Mouse (Mus musculus) midbrain, embryonic 10.5 days (tissue): ENCODE results near the gene Mrpl49. TPM values are rescaled to one million over a fixed set of nuclear protein-coding genes. Genes with fewer than 3 reads are reported as not detected.

Experiments
- DNase-seq: peaks from one replicate; pipeline ENCODE4 v3.0.0-alpha.2; 2017; ENCODE audit warnings: low spot score
- H3K27ac ChIP-seq: fragments of 300-500 bp; sonication (generic); replicated peaks from 2 replicates; pipeline ENCODE4 v1.5.1; 2016; ENCODE audit warnings: mild to moderate bottlenecking
- H3K27me3 ChIP-seq: fragments of 300-500 bp; sonication (generic); 2 replicates; pipeline ENCODE4 v1.6.1; 2016; ENCODE audit warnings: low read depth, mild to moderate bottlenecking; ENCODE audit not compliant: poor library complexity, severe bottlenecking
- H3K36me3 ChIP-seq: fragments of 300-500 bp; sonication (generic); 2 replicates; pipeline ENCODE4 v1.6.1; 2016; ENCODE audit warnings: mild to moderate bottlenecking, moderate library complexity
- H3K4me1 ChIP-seq: fragments of 300-500 bp; sonication (generic); 2 replicates; pipeline ENCODE4 v1.6.1; 2016
- H3K4me3 ChIP-seq: fragments of 300-500 bp; sonication (generic); 2 replicates; pipeline ENCODE4 v1.5.1; 2016; ENCODE audit warnings: mild to moderate bottlenecking, moderate library complexity
- H3K9me3 ChIP-seq: fragments of 300-500 bp; sonication (generic); replicated peaks from 2 replicates; pipeline ENCODE4 v1.6.1; 2016; ENCODE audit warnings: mild to moderate bottlenecking
- WGBS: fragments of 180-500 bp; shearing (Covaris S2); methylation state at CpG from one replicate; pipeline ENCODE4 v1.1.7; 2016; 5-methylcytosine and 5-hydroxymethylcytosine counted together
- microRNA-seq: library from miRNA; unstranded; fragments of <30 nt; microRNA quantifications from one replicate; pipeline ENCODE4, GENCODE M21; 2017
- polyA plus RNA-seq: library from polyadenylated mRNA; unstranded; fragments of >200 nt; fragmentation: Nextera tagmentation; extraction: Ambion mirVana; gene quantifications from 2 replicates; pipeline ENCODE4 v1.2.1, GENCODE M21; 2016

The Mrpl49 gene
- polyA plus RNA-seq, 1 experiment from 2014 or later: 88.4 TPM

DNA sequence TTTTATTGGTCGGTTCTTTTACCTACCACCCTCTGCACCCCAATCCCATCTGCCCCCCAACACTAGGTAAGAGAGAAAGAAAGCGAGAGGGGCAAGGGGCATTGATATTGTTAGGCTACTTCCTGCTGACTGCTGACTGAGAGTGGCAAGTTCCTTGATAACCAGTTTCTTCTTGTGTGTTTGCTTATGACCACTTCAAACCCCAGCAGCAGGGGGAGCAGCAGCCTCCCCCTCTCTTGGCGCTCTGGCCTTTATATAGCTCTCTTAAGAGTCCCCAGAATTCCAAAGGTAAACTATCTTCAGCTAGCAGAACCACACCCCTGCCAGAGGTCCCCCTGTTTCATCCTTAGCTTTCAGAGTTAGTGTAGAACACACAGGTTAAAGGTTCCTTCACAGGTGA lies 37.3 kb downstream of the Mrpl49 start:
- Histone ChIP-seq H3K4me3 (no peak overlapping the region), H3K9me3 (no peaks in the 10 kb centered on the region)
- WGBS: 53% methylated on average over 3 of the region's 3 CpGs

GRCm38 (mm10) chr19:6018142-6019089 lies 39.2 kb downstream of the Mrpl49 start:
- peak; percentile 84 for DNase-seq
- H3K36me3 ChIP-seq: no peaks in the 10 kb centered on the region
- peaks cover 42% of the 10 kb centered on the region for H3K27me3 ChIP-seq
- H3K4me3 ChIP-seq: no peak overlapping the region
- no peaks in the 10 kb centered on the region for H3K9me3 ChIP-seq
- peaks cover 22% of the 10 kb centered on the region for H3K4me1 ChIP-seq
- H3K27ac ChIP-seq: no peak overlapping the region
- 33% methylated on average over 15 of the region's 15 CpGs for WGBS

More for the DNA sequence above, 37.3 kb downstream of the Mrpl49 start:
- H3K27ac ChIP-seq: no peak overlapping the region
- no peaks in the 10 kb centered on the region for H3K36me3 ChIP-seq
- peaks cover 25% of the 10 kb centered on the region for H3K27me3 ChIP-seq
- DNase-seq: no peak
- peaks cover 14% of the 10 kb centered on the region for H3K4me1 ChIP-seq

DNA sequence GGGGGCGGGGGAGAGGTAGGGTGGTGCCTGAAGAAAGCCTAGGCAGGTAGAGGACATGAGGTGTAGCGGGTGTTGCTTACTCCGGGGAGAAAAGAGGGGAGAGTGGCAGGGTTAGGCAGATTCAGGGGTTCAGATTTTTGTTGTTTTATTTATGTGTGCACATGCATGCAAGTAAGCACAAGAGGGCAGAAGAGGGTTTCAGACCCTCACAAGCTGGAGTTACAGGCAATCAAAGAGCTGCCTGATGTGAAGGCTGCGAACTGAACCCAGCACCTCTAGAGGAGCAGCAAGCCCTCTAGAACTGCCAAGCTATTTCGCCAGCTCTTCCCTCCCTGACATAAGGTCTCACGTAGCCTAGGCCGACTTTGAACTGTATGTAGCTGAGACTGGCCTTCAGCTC lies 41.1 kb downstream of the Mrpl49 start:
- Histone ChIP-seq H3K27ac (no peak overlapping the region), H3K4me3 (0 out of 2 replicates have a peak overlapping the region, but pooled peaks have one; percentile 0), H3K36me3 (no peaks in the 10 kb centered on the region), H3K9me3 (no peaks in the 10 kb centered on the region), H3K27me3 (peaks cover 52% of the 10 kb centered on the region), H3K4me1 (peaks cover 22% of the 10 kb centered on the region)
- 44% methylated on average over 7 of the region's 7 CpGs for WGBS
- DNase-seq: no peak

DNA sequence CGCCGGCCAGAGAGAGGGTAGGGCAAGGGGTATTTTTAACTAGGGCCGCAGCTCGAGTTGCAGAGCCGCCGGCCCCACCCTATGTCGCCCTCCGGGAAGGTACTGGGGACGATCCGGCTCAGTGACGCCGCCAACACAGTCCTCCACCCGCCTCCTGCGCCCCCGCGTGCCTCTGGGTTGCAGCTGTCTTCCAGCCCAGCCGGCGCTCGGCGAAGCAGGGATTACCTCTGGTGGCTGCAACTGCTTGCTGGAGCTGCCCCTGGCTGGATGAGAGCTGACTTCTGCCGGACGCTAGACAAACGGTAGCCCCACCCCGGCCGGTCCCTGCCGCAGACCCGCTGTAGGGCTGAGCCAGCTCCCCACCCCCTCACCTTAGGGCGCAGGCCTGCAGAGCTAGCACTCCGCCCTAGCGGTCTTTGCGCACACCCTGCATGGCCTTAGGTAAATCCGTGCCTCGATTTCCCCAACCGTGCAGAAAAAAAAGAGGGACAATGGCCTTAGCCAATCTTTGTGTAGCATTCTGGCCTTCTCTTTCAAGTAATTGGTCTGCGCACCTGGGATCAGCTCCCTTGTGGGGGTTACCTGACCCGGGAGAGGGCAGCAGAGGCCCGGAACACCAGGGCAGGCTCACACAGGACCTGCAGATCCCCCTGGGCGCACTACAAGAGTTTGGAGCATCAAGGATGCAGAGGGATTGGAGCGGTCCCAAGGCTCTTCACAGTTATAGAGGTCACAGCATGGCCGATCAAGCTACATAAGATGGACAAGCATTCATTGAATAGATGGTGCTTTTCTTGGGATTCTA lies 41.9 kb downstream of the Mrpl49 start, which contains the start of gene Capn1:
Gene Capn1, minus strand, starts transcription at position 387 of the 805 bp plus-strand sequence.
- Histone ChIP-seq H3K36me3 (no peaks in the 10 kb centered on the region), H3K4me3 (peak within 1 kb of the TSS; percentile 64), H3K27me3 (peaks cover 52% of the 10 kb centered on the region), H3K4me1 (peaks cover 22% of the 10 kb centered on the region), H3K27ac (peak within 1 kb of the TSS; percentile 77), H3K9me3 (no peaks in the 10 kb centered on the region)
- DNase-seq: peak; percentile 81
- 2% methylated on average over 40 of the region's 40 CpGs for WGBS

DNA sequence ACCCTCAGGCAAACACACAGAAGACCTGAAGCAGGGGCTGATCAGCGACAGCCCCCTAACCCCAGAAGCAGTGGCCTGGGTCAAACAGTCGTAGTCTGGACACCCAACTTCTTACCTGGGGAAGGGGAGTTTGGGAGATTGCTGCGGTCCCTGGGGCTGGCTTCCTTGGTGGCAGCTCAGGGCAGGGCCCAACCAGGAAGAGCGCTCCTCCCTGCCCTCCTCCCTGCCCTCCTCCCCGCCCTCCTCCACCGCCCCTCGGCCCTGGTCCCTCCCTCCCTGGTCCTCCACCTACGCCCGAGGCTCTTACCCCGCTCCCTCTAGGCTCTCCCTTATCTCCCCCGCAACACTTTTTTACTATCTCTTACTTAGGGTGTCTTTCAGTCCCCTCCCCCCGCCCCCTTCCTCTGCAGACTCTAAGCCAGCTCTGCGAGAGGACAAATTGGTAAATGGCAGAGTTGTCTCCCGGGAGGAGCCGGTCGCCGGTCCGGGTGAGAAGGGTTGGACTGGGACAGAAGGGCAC lies 42.5 kb downstream of the Mrpl49 start:
- no peaks in the 10 kb centered on the region for H3K36me3 ChIP-seq
- 4% methylated on average over 15 of the region's 18 CpGs for WGBS
- peaks cover 22% of the 10 kb centered on the region for H3K4me1 ChIP-seq
- no peaks in the 10 kb centered on the region for H3K9me3 ChIP-seq
- peak overlapping the region; percentile 64 for H3K4me3 ChIP-seq
- peak; percentile 63 for DNase-seq
- H3K27me3 ChIP-seq: peaks cover 52% of the 10 kb centered on the region
- peak overlapping the region; percentile 77 for H3K27ac ChIP-seq

- peaks cover 55% of the 10 kb centered on the region for H3K27me3 ChIP-seq
- WGBS: 88% methylated on average over 10 of the region's 10 CpGs
- H3K27ac ChIP-seq: no peak overlapping the region
- peaks cover 22% of the 10 kb centered on the region for H3K4me1 ChIP-seq
- DNase-seq: no peak
- no peak overlapping the region for H3K4me3 ChIP-seq
- H3K36me3 ChIP-seq: no peaks in the 10 kb centered on the region
- H3K9me3 ChIP-seq: no peaks in the 10 kb centered on the region
Measured at GRCm38 (mm10) chr19:6013691-6014090, 43.9 kb downstream of the Mrpl49 start.

DNA sequence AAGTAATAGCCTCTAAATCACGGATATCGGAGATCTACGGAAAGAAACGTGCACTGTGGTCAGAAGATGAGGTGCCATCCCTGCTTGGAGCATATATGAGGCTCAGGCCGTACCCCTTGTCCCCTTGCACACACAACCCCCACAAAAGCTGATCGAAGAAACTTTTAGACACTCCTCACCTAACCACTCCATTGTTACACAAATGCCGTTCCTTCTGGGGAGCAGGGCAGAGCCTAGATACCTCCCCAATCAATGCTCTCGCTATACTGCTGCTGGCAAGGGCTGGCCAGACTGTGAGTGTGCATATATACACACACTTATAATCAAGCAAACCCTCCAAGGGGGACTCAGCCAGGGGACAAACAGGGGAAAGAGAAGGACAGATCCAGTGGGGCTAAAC lies 48.4 kb downstream of the Mrpl49 start:
- no peaks in the 10 kb centered on the region for H3K9me3 ChIP-seq
- peaks cover 20% of the 10 kb centered on the region for H3K27me3 ChIP-seq
- no peak for DNase-seq
- H3K4me3 ChIP-seq: no peak overlapping the region
- no peaks in the 10 kb centered on the region for H3K36me3 ChIP-seq
- WGBS: 69% methylated on average over 8 of the region's 8 CpGs
- H3K27ac ChIP-seq: no peak overlapping the region
- peaks cover 8% of the 10 kb centered on the region; the same call in 1 of the 2 replicates for H3K4me1 ChIP-seq

DNA sequence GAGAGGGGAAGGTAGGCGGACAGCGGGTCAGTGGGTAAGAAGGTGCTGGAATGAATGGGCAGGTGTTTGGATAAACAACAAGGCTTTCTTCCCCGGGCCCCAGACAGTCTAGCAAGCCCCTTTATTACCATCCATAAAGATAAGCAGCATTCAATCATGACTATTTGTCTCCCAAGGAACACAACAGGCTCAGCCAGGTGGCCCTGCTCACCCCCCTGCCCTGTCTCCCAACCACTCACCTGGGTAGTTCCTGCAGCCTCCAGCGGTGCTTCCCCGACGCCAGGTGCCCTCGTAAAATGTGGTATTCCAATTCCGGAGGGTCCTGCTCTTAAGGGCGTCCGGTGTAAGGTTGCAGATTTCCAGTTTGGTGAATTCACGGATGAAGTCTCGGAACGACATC lies 50.6 kb downstream of the Mrpl49 start:
- peaks cover 8% of the 10 kb centered on the region; the same call in 1 of the 2 replicates for H3K4me1 ChIP-seq
- no peak overlapping the region for H3K4me3 ChIP-seq
- 92% methylated on average over 13 of the region's 13 CpGs for WGBS
- H3K27me3 ChIP-seq: 0 out of 2 replicates have a peak, but pooled peaks cover 4% of the 10 kb centered on the region
- no peaks in the 10 kb centered on the region for H3K9me3 ChIP-seq
- H3K27ac ChIP-seq: no peak overlapping the region
- H3K36me3 ChIP-seq: no peaks in the 10 kb centered on the region
- no peak for DNase-seq

GRCm38 (mm10) chr19:6005541-6005940 lies 52.0 kb downstream of the Mrpl49 start:
- H3K4me3 ChIP-seq: no peak overlapping the region
- no peak for DNase-seq
- peaks cover 8% of the 10 kb centered on the region; the same call in 1 of the 2 replicates for H3K4me1 ChIP-seq
- H3K9me3 ChIP-seq: no peaks in the 10 kb centered on the region
- no peaks in the 10 kb centered on the region for H3K36me3 ChIP-seq
- no peak overlapping the region for H3K27ac ChIP-seq
- H3K27me3 ChIP-seq: 0 out of 2 replicates have a peak, but pooled peaks cover 4% of the 10 kb centered on the region
- WGBS: 77% methylated on average over 11 of the region's 11 CpGs

Small RNAs within 50 kb of the gene (microRNA-seq; reads per million reads assigned to microRNA genes)
- gene Mir6988: 4.2 reads per million, percentile 9 among the genes with 10 or more reads in this experiment

Other genes with a start within 250 kb of the Mrpl49 start
- gene Frmd8, start 182.5 kb downstream of the Mrpl49 start, polyA plus RNA-seq: 33.8 and 34.9 TPM in 2 replicates
- 2.3 and 2.6 TPM in 2 replicates for gene Slc25a45, start 180.0 kb downstream of the Mrpl49 start, polyA plus RNA-seq
- gene Tigd3, start 163.6 kb downstream of the Mrpl49 start, polyA plus RNA-seq: 9.5 and 10.8 TPM in 2 replicates
- gene Dpf2, start 144.8 kb downstream of the Mrpl49 start, polyA plus RNA-seq: 242 and 245 TPM in 2 replicates
- 1.8 and 2.2 TPM in 2 replicates for gene Cdc42ep2, start 133.0 kb downstream of the Mrpl49 start, polyA plus RNA-seq
- 97.3 and 110 TPM in 2 replicates for gene Pola2, start 93.6 kb downstream of the Mrpl49 start, polyA plus RNA-seq
- gene Slc22a20, start 71.6 kb downstream of the Mrpl49 start, polyA plus RNA-seq: not detected in 2 replicates
- 4.1 and 4.3 TPM in 2 replicates for gene Capn1, start 41.9 kb downstream of the Mrpl49 start, polyA plus RNA-seq
- gene Syvn1, start 11.2 kb downstream of the Mrpl49 start, polyA plus RNA-seq: 35.0 and 35.8 TPM in 2 replicates
- 711 and 835 TPM in 2 replicates for gene Fau, start 59 bp upstream of the Mrpl49 start, polyA plus RNA-seq
- gene Znhit2, start 3.4 kb upstream of the Mrpl49 start, polyA plus RNA-seq: 36.6 and 37.2 TPM in 2 replicates
- gene Tm7sf2, start 10.6 kb upstream of the Mrpl49 start, polyA plus RNA-seq: 37.3 and 41.9 TPM in 2 replicates
- gene Vps51, start 19.4 kb upstream of the Mrpl49 start, polyA plus RNA-seq: 68.0 and 77.3 TPM in 2 replicates
- gene Tmem262, start 22.2 kb upstream of the Mrpl49 start, polyA plus RNA-seq: not detected in 2 replicates
- 2.4 and 3.1 TPM in 2 replicates for gene Gm28374, start 24.5 kb upstream of the Mrpl49 start, polyA plus RNA-seq
- 76.1 and 85.2 TPM in 2 replicates for gene Zfpl1, start 27.2 kb upstream of the Mrpl49 start, polyA plus RNA-seq
- gene Cdca5, start 27.2 kb upstream of the Mrpl49 start, polyA plus RNA-seq: 70.2 and 75.4 TPM in 2 replicates
- gene AC131692.1, start 36.6 kb upstream of the Mrpl49 start, polyA plus RNA-seq: 0.42 and 0.51 TPM in 2 replicates
- 0.72 and 0.99 TPM in 2 replicates for gene Naaladl1, start 48.0 kb upstream of the Mrpl49 start, polyA plus RNA-seq
- gene Sac3d1, start 60.9 kb upstream of the Mrpl49 start, polyA plus RNA-seq: 61.8 and 70.0 TPM in 2 replicates
- 24.0 and 28.9 TPM in 2 replicates for gene Snx15, start 70.5 kb upstream of the Mrpl49 start, polyA plus RNA-seq
- not detected in 2 replicates for gene Batf2, start 83.2 kb upstream of the Mrpl49 start, polyA plus RNA-seq
- 118 and 124 TPM in 2 replicates for gene Arl2, start 83.8 kb upstream of the Mrpl49 start, polyA plus RNA-seq
- not detected in 2 replicates for gene Majin, start 126.6 kb upstream of the Mrpl49 start, polyA plus RNA-seq
- gene Gpha2, start 168.6 kb upstream of the Mrpl49 start, polyA plus RNA-seq: not detected in 2 replicates
- 31.7 and 42.8 TPM in 2 replicates for gene Ppp2r5b, start 178.1 kb upstream of the Mrpl49 start, polyA plus RNA-seq
- gene Atg2a, start 183.9 kb upstream of the Mrpl49 start, polyA plus RNA-seq: 10.1 and 13.4 TPM in 2 replicates
- gene Ehd1, start 218.9 kb upstream of the Mrpl49 start, polyA plus RNA-seq: 81.6 and 93.5 TPM in 2 replicates
- 0.11 and 0.15 TPM in 2 replicates for gene Cdc42bpg, start 248.7 kb upstream of the Mrpl49 start, polyA plus RNA-seq